ENCODE assay signal across 8 mouse cellular contexts in the genomic region with DNA sequence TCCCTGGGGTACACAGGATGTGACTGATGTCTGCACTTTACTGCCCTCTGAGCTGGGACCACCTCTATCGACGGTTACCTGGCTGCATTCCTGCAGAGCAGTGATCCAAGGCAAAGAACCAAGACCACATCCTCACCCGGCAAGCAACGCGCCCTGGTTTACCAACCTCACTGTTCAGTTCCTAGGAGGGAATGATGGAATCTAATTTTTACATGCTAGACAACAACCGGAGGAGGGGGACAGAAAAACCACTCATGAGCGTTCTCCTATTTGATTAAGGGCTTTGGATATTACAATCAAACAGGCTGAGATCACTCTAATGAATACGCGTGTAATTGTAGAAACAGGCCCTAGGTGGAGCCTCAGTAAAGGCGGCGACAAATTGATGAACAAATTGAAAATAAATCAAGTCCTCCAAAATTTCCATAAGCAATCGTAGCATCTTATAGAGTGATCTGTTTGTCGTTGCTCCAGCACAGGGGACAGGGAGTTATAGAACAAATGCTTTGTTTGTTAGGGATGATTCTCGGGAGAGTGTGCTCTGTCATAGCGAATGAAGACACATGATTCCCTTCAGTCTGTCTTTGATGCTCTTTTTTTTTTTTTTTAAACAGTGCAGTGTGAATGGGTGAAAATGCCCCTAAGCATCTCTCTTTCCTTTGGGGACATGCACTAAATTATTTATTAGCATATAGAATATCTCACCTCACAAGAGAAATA. TPM values are rescaled to one million over a fixed set of nuclear protein-coding genes. Genes with fewer than 3 reads are reported as not detected.
DNase-seq lines count a peak whose midpoint lies in the region; ATAC-seq and TF ChIP-seq lines count a peak whose summit lies in the region.

No protein-coding gene starts in this region.

- WGBS in liver, postnatal 0 days (ENCODE audit: insufficient replicate concordance), result 47% methylated on average over 15 of the region's 15 CpGs

- no peaks in the 10 kb centered on the region for H3K4me1 ChIP-seq in liver, postnatal 0 days (ENCODE audit: insufficient read depth)

- TF ChIP-seq CTCF in liver, postnatal 0 days (IDR thresholded peaks at IDR 0.05; ENCODE audit: low read depth), result peak; percentile 62

- no peak for DNase-seq in liver, postnatal 0 days
- no peak for DNase-seq in liver
- peak; percentile 31 for DNase-seq in cerebellum, adult 11 months
- DNase-seq in heart, postnatal 36 days, result peak; percentile 4
- peak; percentile 50 to 74 for DNase-seq in layer of hippocampus, postnatal 14 days (ENCODE audit: low spot score in 2 of 2)
- peak; percentile 42 to 46 for DNase-seq in right cerebral cortex, adult 2 months (ENCODE audit: low spot score in 2 of 2)
- DNase-seq in adrenal gland, adult 8-10 months, result no peak
- DNase-seq in thymus, adult 18-20 months, result no peak

- H3K4me3 ChIP-seq in liver, postnatal 0 days (ENCODE audit: low read depth, low read length), result no peak overlapping the region

- TF ChIP-seq EP300 in liver, postnatal 0 days (IDR thresholded peaks at IDR 0.05; ENCODE audit: low read depth), result no peak

- no peaks in the 10 kb centered on the region for H3K9me3 ChIP-seq in liver, postnatal 0 days (ENCODE audit: low read length)

- H3K27me3 ChIP-seq in liver, postnatal 0 days (ENCODE audit: insufficient read depth, low read length), result no peaks in the 10 kb centered on the region

- intact Hi-C loops in heart, postnatal 36 days (cut with DNase I), result loop anchor here (1.0 to 2.0 kb wide), 2 partner anchors 122 to 202 kb away; no protein-coding TSS in a partner anchor

- no peak for ATAC-seq in liver, postnatal 0 days

- no peaks in the 10 kb centered on the region for H3K36me3 ChIP-seq in liver, postnatal 0 days (replicated peaks; ENCODE audit: insufficient read depth, low read length)

- no peak overlapping the region for H3K9ac ChIP-seq in liver, postnatal 0 days (replicated peaks)

- no peak overlapping the region for H3K27ac ChIP-seq in liver, postnatal 0 days (ENCODE audit: low read depth)

- no peak overlapping the region for H3K4me2 ChIP-seq in liver, postnatal 0 days (ENCODE audit: low read depth, low read length)

RNA-seq across cellular contexts. Expression of a gene that starts 47.7 kb away (rescaled TPM):
- polyA plus RNA-seq in liver, postnatal 0 days (2015; fragmentation: Nextera tagmentation; extraction: Ambion mirVana), result 0.45 and 1.3 TPM in 2 replicates
- 1 to 10 TPM; 3.8 TPM for total RNA-seq in heart, postnatal 36 days (2021)
- 10 to 100 TPM in 1 of 2 experiments, 1 to 10 TPM in 1; 9.7 to 14.5 TPM for total RNA-seq in layer of hippocampus, postnatal 14 days (2021)
- 10 to 100 TPM in 1 of 4 experiments, 1 to 10 TPM in 3; 4.1 to 10.7 (median 6.0) TPM for total RNA-seq in adrenal gland, adult 8-10 months (2022)

RNA-seq across cellular contexts. Expression of a gene that starts 59.5 kb away (rescaled TPM):
- 21.2 and 22.2 TPM in 2 replicates for polyA plus RNA-seq in liver, postnatal 0 days (2015; fragmentation: Nextera tagmentation; extraction: Ambion mirVana)
- total RNA-seq in heart, postnatal 36 days (2021), result 1 to 10 TPM; 4.3 to 6.3 TPM
- total RNA-seq in layer of hippocampus, postnatal 14 days (2021), result 10 to 100 TPM; 24.5 to 28.0 TPM
- 10 to 100 TPM; 13.6 to 21.7 (median 16.8) TPM for total RNA-seq in adrenal gland, adult 8-10 months (2022)

Comparison
In these comparisons a context has a peak if more than half of its experiments do, and no peak if none do; other contexts are left out.
1. DNase-seq: peak in cerebellum, adult 11 months (single experiment), heart, postnatal 36 days (2 of 2), layer of hippocampus, postnatal 14 days (2 of 2) and right cerebral cortex, adult 2 months (2 of 2); none in liver, postnatal 0 days (single experiment), liver (single experiment), adrenal gland, adult 8-10 months (single experiment) and thymus, adult 18-20 months (0 of 2).